Mouse (Mus musculus) heart, adult 11 months (tissue): Measurements from ENCODE around the gene Mrpl24.

ENCODE experiments used
- DNase-seq: peaks from one replicate; pipeline ENCODE4 v3.0.0; 2022

Gene Mrpl24

DNA sequence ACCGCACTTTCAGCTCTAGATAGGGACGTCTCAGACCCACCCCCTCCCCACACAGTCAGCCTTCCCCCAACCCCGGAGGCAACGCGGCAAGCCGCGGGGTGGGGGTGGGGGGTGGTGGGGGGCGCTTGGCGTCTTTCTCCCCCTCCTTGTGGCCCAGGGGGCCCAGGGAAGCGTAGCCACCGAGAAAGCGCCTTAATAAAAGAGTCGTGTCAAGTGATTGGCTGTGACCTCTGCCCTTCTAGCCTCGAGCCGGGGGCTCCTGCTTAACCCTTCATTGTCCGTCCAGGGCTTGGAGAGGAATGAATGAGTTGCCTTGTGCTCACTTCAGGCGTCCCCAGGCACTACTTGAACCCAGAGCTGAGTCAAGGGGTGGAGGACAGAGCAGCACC, 28.5 kb downstream of the Mrpl24 start:
- no peak for DNase-seq

DNA sequence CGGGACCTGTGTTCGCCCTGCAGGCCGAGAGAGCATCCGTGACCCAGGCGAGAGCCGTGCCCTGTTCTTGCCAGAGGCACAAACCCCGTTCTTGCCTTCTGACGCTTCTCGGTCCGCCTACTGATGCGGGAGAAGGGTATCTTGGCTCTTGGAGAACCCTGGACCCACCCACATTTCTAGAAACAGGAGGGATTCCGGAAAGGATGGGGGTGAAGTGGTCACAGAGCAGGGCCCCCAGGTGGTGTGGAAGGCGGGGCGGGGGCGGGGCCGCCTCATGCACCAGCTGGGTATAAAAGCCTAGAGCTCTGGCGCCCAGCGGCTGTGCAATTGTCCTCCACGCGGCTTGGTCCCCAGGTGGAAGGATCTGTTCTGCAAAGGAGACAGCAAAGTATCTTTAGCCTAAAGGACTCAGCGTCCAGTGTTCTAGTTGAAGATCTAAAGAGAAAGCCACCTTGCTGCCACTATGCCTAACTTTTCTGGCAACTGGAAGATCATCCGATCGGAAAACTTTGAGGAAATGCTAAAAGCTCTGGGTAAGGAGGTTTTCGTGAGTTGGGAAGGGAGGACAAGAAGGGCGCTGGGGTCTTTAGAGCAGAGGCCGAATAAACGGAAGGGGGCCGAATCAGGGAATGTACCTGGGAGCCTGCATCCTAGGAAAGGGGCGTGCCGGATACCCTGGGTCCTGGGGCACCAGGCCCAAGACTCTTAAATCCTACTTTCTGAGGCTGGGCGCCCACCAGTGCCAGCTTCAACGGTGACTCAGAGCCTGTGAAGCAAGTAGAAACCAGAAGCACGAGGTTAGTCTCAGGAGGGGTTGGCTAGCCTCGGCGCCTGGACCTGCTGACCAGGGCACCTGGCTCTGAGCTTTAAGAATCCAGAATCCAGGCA, 29.3 kb downstream of the Mrpl24 start, which contains the start of gene Crabp2:
Gene Crabp2 (plus strand): TSS at position 289 of the 888 bp plus-strand sequence.
- peak; percentile 88 for DNase-seq

DNA sequence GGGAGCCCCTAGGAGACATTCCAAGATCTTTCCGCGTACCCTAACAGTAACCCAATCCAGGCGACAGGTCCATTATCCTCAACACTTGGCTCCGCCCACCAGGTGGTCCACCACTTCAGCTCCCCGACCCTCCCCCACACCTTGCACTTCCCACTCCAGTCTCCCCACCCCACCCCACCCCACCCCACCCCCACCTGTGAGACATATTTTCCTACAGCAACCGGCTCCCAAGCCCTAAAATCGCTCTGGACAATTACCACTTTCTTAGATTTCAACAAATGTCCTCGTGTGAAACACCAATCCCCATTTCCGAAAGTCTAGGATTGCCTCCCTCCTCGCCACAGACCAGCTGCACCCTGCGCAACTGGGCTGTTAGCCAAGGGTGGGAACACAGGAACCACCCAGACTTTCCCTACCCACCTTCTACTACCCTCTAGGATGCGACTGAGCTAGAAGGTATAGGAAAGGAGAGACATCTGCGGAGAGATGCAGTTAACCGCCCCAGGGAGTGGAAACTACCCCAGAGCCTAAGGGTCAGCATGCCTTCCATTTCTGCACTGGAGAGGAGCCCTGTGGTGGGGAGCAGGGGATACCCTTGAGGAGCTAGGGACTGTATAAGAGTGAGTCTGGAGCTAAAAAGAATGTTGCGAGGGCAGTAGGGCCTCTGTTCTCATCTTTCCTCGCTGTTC, 30.1 kb downstream of the Mrpl24 start:
- DNase-seq = no peak

DNA sequence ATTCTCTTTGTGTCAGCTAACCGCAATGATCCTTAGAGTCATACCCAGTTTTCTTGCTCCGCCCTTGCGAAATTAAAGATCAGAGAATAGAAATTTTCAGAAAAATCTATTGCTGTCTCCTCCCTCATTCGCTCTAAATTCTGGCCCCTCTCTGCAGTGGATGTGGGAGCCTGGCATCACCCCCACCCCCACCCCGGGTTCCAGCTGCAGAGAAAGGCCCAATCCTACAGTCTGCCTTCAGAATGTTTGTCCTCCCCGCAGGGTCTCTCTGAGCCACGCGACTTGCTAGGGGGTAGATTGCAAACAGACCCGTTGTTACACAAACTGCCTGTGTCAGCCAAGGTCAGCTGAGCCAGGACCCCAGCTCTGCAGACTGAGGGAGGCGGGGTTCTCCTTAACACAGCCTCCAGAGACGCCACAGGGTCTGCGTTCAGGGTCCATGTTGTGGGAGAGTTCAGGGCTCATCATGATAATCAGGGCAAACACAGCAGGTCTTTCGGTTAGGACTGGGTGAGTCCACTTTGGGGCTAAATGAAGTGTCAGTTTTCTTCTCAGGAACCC, 30.7 kb downstream of the Mrpl24 start:
- DNase-seq = no peak

DNA sequence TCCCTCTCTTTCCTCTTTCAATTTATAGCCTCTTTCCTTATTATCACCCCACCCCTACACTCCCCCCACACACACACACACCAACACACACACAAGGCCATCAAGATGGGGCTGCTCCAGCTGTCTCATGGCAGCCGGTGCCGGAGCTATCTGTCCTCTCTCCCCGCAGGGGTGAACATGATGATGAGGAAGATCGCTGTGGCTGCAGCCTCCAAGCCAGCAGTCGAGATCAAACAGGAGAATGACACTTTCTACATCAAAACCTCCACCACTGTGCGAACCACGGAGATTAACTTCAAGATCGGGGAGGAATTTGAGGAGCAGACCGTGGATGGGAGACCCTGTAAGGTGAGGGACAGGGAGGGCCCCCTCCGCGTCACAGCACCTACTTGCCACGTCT, 32.6 kb downstream of the Mrpl24 start:
- DNase-seq = peak; percentile 82

DNA sequence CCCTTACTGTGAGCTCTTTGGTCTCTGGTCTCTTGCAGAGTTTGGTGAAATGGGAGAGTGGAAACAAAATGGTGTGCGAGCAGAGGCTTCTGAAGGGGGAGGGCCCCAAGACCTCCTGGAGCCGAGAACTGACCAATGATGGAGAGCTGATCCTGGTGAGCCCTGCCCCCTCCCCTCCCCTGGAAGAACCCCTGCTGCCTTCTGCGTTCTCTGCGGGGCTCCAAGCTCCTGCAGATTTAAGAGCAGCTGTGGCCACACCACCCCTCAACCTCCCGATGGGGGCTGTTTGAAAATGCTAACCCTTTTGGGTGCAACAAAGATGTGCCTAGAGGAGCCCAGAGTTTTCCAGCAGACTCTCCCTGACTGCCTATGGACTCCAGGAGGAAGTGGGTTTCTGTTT, 33.1 kb downstream of the Mrpl24 start:
- peak; percentile 84 for DNase-seq

DNA sequence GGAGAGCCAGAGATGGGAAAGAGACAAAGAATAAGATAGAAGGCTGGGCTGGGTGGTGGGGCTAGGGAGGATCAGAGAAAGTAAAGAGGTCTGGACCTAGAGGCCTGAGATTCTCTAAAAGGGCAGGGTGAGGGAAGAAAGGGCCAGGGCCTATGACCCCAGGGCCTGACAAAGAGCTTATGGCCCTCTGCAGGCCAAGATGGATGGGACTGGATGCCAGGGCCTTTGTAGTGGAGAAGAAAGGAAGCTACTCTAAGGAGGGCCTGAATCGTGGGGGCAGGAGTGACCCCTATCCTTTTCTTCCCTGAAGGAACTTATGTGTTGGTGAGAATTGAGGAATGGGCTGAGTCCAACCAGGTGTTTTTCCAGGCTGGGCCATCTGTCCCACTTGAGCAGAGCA, 38.8 kb downstream of the Mrpl24 start:
- DNase-seq = no peak

DNA sequence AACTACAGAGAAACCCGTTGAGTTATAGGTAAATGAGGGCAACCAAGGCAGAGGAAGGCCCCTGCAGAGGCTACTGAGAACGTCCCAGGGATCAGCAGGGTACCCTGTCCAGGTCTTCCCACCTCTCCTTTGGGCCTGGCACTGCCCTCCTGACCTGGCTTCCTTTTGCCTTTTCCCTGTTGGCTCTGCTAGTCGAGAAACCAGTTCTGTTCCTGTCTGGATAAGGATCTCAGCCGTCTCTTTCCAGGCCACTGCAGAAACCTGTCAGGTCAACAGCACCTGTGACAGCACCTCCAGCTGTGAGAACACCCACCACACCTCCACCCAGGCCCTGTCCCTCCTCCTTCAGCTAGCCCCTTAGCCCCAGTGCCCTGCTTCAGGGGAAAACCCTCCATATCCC, 39.2 kb downstream of the Mrpl24 start:
- no peak for DNase-seq

DNA sequence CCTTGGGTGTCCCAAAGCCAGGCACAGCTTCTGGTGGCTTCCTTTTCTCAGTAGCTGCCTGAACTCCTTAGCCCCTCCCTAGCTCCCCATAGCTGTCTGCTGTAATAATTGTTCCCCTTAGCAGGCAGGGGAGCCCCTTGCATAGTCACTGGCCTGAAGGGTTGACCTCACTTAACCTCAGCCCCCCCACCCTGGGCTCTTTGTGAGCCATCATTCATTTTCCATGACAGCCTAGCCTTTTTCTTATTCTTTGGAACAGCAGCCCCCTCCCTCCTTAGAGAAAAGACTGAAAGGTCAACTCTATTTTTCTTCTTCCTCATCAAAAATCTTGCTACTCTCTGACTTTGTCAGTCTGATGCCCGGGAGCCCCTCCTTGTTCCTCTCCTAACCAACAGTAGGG, 39.7 kb downstream of the Mrpl24 start:
- peak; percentile 83 for DNase-seq

DNA sequence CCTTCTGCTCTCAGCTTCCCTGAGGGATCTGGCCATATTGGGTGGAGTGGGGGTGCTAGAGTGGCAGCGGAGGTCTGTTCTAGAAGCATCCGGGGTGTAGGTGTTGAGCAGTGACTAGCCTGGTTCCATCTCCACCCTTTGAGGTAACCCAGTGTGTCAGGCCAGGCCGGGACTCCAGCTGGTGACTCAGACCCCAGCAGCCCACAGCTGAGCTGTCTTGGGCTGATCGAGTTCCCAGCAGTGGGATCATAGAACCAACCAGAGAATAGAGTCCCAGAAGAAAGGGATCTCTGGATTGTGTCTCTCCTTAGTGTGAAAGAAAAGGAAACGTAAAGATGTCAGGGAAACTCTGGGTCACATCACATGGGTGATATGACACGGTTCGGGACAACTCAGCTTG, 40.1 kb downstream of the Mrpl24 start:
- no peak for DNase-seq

DNA sequence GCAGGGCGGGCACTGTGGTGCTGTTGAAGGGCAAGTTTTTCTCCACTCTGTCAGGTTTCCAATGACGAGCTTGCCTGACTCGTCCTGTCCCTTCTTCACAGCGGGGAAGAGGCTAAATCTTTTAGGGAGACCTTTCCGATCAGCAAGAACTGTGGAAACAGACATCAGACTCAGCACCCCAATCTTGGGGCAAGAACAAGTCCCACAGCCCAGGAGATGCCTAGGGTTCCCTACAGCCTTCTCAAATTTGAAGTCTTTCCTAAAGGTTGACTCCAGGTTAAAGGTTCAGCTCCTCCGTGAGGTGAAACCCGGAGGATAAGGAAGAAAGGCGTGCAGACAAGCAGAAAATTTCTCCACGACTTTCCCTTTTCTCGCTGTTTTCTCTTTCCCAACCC, 40.9 kb downstream of the Mrpl24 start:
- no peak for DNase-seq

DNA sequence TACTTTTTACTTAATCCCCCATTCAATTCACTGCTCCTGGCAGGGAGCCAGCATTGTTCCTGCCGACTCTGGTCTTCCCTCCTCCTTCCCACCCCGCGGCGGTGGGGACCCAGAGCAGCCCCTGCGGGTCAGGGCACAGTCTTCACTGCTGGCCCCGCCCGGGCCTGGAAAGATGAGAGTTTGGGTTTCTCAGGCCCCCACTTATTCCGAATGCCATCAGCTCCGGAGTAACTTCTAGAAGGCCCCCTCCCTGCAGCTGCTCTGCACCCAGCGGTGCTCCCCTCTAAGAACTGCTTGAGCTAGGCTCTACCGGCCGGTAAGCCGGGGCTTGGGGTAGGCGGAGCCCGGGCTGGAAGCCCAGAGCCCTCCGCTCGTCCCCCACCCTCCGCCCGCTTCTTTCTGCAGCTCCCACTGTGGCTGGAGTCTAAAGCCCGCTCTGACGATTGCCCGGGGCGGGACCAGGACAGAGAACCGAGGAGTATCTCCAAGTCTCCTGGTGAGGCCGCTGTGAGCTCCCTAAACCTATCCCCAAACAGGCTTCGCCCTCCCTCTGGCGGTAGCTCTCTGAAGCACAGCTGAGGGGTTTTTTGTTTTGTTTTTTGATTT, 41.4 kb downstream of the Mrpl24 start:
- DNase-seq = peak; percentile 99

DNA sequence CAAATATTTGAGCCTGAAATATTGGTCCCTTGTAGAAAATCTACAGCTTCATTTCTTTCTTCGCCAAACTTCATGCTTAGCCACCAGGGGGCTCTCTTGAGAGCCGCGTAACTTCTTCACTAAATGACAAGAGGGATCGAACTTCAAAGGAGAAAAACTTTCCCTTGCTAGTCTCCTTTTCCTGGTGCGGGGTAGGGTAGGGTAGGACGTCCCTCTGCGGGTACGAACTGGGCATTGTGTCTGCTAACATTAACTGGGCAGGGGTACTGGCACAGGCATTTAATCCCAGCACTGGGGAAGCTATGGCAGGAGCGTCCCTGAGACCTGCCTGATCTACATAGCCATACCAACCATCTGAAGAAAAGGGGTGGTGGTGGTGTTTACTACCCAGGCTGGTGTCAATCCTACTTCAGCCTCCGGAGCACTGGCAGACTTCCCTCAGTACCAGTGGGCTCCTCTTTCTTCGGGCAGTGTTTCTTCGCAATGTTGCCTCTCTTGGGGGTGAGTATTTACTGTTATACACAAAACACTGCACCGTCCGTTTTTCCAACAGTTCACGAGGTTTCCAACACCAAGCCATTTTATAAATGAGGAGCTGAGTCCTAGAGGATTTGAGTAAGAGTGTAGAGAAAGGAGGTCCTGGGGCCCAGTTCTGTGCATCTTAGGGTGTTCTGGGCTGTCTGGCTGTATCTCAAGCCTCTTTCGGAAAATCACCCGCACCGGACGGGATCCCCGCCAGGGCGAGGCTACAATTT, 51.1 kb downstream of the Mrpl24 start:
- DNase-seq = peak; percentile 95

DNA sequence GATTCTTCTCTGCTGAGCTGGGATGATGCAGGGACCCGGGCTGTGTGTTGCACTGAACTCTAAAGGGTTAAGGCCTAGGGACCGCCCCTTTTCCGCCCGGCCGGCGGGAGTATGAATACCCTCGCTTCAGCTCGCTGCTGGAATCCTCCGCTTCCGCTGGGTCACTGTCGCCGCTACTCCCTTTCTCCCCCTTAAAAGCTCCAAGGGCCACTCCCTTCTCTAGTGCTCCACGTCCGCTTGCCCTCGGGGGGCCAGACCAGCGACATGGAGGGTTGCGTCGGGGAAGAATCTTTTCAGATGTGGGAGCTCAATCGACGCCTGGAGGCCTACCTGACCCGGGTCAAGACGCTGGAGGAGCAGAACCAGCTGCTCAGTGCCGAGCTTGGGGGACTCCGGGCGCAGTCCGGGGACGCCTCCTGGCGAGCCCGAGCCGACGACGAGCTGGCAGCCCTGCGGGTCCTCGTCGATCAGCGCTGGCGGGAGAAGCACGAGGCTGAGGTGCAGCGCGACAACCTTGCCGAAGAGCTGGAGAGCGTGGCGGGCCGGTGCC, 51.7 kb downstream of the Mrpl24 start, which contains the start of gene Nes:
Gene Nes (plus strand): TSS at position 140 of the 550 bp plus-strand sequence.
- peak; percentile 99 for DNase-seq

DNA sequence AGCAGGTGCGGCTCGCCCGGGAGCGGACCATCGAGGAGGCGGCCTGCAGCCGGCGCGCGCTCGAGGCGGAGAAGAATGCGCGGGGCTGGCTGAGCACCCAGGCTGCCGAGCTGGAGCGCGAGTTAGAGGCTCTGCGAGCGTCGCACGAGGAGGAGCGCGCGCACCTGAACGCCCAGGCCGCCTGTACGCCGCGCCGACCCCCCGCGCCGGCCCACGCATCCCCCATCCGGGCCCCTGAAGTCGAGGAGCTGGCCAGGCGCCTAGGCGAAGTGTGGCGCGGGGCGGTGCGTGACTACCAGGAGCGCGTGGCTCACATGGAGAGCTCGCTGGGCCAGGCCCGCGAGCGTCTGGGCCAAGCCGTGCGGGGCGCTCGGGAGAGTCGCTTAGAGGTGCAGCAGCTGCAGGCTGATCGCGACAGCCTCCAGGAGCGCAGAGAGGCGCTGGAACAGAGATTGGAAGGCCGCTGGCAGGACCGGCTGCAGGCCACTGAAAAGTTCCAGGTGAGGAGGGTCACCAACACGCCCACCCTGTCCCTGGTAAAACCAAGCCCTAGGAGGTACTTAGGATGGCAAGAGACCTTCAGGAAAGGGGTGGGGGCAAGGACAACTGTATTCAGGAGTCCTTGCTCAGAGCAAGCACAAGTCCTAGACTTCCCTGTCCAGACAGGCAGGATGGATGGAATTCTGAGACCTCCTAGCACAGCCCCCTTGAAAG, 52.3 kb downstream of the Mrpl24 start:
- peak; percentile 94 for DNase-seq

DNA sequence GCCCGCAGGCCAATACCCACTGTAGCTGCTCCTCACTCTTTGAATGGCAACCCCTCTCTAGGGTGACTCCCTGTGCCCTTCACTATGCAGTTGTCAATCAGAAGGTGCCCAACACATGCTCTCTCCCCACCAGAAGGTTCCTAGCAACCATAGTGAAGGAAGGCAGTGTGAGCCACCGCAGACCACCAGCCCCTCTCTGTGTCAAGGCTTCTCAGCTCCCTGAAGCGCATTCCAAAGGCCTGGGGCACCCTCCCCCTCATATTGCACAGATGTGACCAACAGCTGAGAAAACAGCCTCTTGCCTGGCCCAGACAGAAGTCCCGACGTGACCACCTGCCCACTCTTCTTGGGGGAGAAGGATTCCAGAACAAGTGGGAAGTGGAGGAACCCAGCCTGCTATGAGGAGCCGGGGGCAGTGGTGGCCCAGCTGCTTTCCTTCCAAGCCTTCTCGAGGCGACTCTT, 52.9 kb downstream of the Mrpl24 start:
- peak; percentile 89 for DNase-seq

DNA sequence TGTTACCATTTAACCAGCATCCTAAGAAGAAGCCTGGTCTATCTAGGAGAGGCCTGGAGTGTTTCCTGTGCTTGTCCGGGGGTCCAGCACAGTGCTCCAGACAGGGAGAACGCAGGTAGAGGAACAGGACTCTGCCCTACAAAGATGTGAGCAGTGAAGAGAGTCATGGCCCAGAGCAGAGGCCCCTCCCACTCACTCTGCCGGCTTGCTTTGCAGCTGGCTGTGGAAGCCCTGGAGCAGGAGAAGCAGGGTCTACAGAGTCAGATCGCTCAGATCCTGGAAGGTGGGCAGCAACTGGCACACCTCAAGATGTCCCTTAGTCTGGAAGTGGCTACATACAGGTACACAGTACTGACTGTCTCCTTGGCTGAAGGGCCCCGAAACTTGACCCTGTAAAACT, 53.5 kb downstream of the Mrpl24 start:
- DNase-seq = no peak
